Mouse (Mus musculus): ENCODE data around the gene Rnf151.
"Not testable (repeated sequence)": the region's sequence is repeated elsewhere in the genome, so short reads cannot be mapped to it uniquely, and the experiment has no call there.

Gene Rnf151

GRCm38 (mm10) chr17:24732233-24732935, 14.5 kb upstream of the Rnf151 start:
- DNase-seq (ENCODE audit: extremely low spot score): no peak

GRCm38 (mm10) chr17:24730787-24731186, 12.9 kb upstream of the Rnf151 start:
- no peak for DNase-seq (ENCODE audit: extremely low spot score)

- DNase-seq (ENCODE audit: extremely low spot score): no peak
These were observed 11.2 kb upstream of the Rnf151 start for GRCm38 (mm10) chr17:24729067-24729466.

- no peak for DNase-seq (ENCODE audit: extremely low spot score)
These were observed 10.3 kb upstream of the Rnf151 start for GRCm38 (mm10) chr17:24728184-24728583.

- no peak for DNase-seq (ENCODE audit: extremely low spot score)
These were observed 9.8 kb upstream of the Rnf151 start, which contains the start of gene Rpl3l for GRCm38 (mm10) chr17:24727618-24728017. Gene Rpl3l (plus strand): TSS chr17:24727820.

- DNase-seq (ENCODE audit: extremely low spot score): no peak
These were observed 8.0 kb upstream of the Rnf151 start for GRCm38 (mm10) chr17:24725637-24726390.

- peak; percentile 96 for DNase-seq (ENCODE audit: extremely low spot score)
These were observed 6.3 kb upstream of the Rnf151 start, which contains the start of gene Ndufb10 for GRCm38 (mm10) chr17:24724184-24724583. Gene Ndufb10 (minus strand): TSS chr17:24724478.

- DNase-seq (ENCODE audit: extremely low spot score): no peak
These were observed 6.0 kb upstream of the Rnf151 start for GRCm38 (mm10) chr17:24723881-24724180.

- peak; percentile 51 for DNase-seq (ENCODE audit: extremely low spot score)
These were observed 5.4 kb upstream of the Rnf151 start for GRCm38 (mm10) chr17:24723122-24723880.

GRCm38 (mm10) chr17:24722220-24722924, 4.5 kb upstream of the Rnf151 start:
- DNase-seq (ENCODE audit: extremely low spot score): peak; percentile 57

GRCm38 (mm10) chr17:24721383-24721955, 3.6 kb upstream of the Rnf151 start:
- DNase-seq (ENCODE audit: extremely low spot score): not testable (repeated sequence)

- not testable (repeated sequence) for DNase-seq (ENCODE audit: extremely low spot score)
These were observed 2.8 kb upstream of the Rnf151 start for GRCm38 (mm10) chr17:24720616-24721015.

- DNase-seq (ENCODE audit: extremely low spot score): peak; percentile 98
These were observed 1.8 kb upstream of the Rnf151 start for GRCm38 (mm10) chr17:24719494-24720222.

- not testable (repeated sequence) for DNase-seq (ENCODE audit: extremely low spot score)
These were observed 1.1 kb upstream of the Rnf151 start for GRCm38 (mm10) chr17:24718938-24719337.

- no peak for DNase-seq (ENCODE audit: extremely low spot score)
These were observed 1.6 kb downstream of the Rnf151 start for GRCm38 (mm10) chr17:24716166-24716682.

GRCm38 (mm10) chr17:24715556-24715955, 2.3 kb downstream of the Rnf151 start:
- DNase-seq (ENCODE audit: extremely low spot score): no peak

- no peak for DNase-seq (ENCODE audit: extremely low spot score)
These were observed 9.2 kb downstream of the Rnf151 start for GRCm38 (mm10) chr17:24708646-24709045.

GRCm38 (mm10) chr17:24707801-24708425, 9.9 kb downstream of the Rnf151 start:
- DNase-seq (ENCODE audit: extremely low spot score): no peak

- DNase-seq (ENCODE audit: extremely low spot score): peak; percentile 95
These were observed 10.7 kb downstream of the Rnf151 start, which contains the start of gene Tbl3 for GRCm38 (mm10) chr17:24706982-24707800. Gene Tbl3 (minus strand): TSS chr17:24707660.
